Mouse (Mus musculus) monocyte, adult 5-6 weeks (primary cell): ENCODE data around the gene Olfr458. TPM values are rescaled to one million over a fixed set of nuclear protein-coding genes. Genes with fewer than 3 reads are reported as not detected.

ENCODE experiments used
- total RNA-seq: library from RNA; stranded (forward); fragments of 200-1000, 200-491, 200-594 nt; gene quantifications from 3 replicates; pipeline ENCODE4 v1.2.3, GENCODE M21; 2017

Gene Olfr458
- total RNA-seq, 1 experiment from 2014 or later, result not detected

Other genes with a start within 250 kb of the Olfr458 start
- gene Tas2r144, start 249.9 kb downstream of the Olfr458 start, total RNA-seq, result not detected in 3 replicates
- 5.0 to 6.2 TPM (median 6.1 TPM) in 3 replicates for gene Gstk1, start 219.3 kb downstream of the Olfr458 start, total RNA-seq
- not detected in 3 replicates for gene Tmem139, start 203.2 kb downstream of the Olfr458 start, total RNA-seq
- gene Casp2, start 200.2 kb downstream of the Olfr458 start, total RNA-seq, result 60.1 to 70.0 TPM (median 67.4 TPM) in 3 replicates
- not detected in 3 replicates for gene Clcn1, start 178.5 kb downstream of the Olfr458 start, total RNA-seq
- gene Fam131b, start 140.6 kb downstream of the Olfr458 start, total RNA-seq, result 0.10 to 0.32 TPM in 2 of 3 replicates, not detected in the other
- 102 to 184 TPM (median 117 TPM) in 3 replicates for gene Zyx, start 115.6 kb downstream of the Olfr458 start, total RNA-seq
- gene Epha1, start 91.9 kb downstream of the Olfr458 start, total RNA-seq, result 0.29 to 0.43 TPM in 2 of 3 replicates, not detected in the other
- 2.9 to 4.2 TPM in 2 of 3 replicates, not detected in the other for gene Tas2r143, start 65.0 kb downstream of the Olfr458 start, total RNA-seq
- gene Tas2r135, start 59.8 kb downstream of the Olfr458 start, total RNA-seq, result 1.6 TPM in 1 of 3 replicates, not detected in the others
- 1.1 TPM in 1 of 3 replicates, not detected in the others for gene Tas2r126, start 30.7 kb downstream of the Olfr458 start, total RNA-seq
- 0.19 TPM in 1 of 3 replicates, not detected in the others for gene Olfr457, start 11.1 kb upstream of the Olfr458 start, total RNA-seq
- gene Olfr456, start 22.0 kb upstream of the Olfr458 start, total RNA-seq, result not detected in 3 replicates
- gene Olfr455, start 82.4 kb upstream of the Olfr458 start, total RNA-seq, result not detected in 3 replicates
- not detected in 3 replicates for gene Tcaf3, start 132.5 kb upstream of the Olfr458 start, total RNA-seq
- gene Tcaf2, start 180.1 kb upstream of the Olfr458 start, total RNA-seq, result not detected in 3 replicates
- not detected in 3 replicates for gene Tcaf1, start 244.9 kb upstream of the Olfr458 start, total RNA-seq